Mouse (Mus musculus) CH12.LX (cell line): Measurements from ENCODE around the gene Cep295.

Experiments used
- KAT2A ChIP-seq: IDR thresholded peaks from 2 replicates; pipeline ENCODE4 v1.6.1; 2012; ENCODE audit warnings: low read length, improper control_type of control experiment, inconsistent platforms; ENCODE audit not compliant: insufficient replicate concordance
- MAFK ChIP-seq: IDR thresholded peaks from 2 replicates; pipeline ENCODE4 v1.6.1; 2011; ENCODE audit warnings: low read length, improper control_type of control experiment; ENCODE audit not compliant: insufficient replicate concordance
- MEF2A ChIP-seq: IDR thresholded peaks from 2 replicates; pipeline ENCODE4 v1.6.1; 2014; ENCODE audit warnings: low read depth, mild to moderate bottlenecking, inconsistent platforms, low read length, improper control_type of control experiment, borderline replicate concordance
- POLR2A ChIP-seq: IDR thresholded peaks from 2 replicates; pipeline ENCODE4 v1.6.1; 2011; ENCODE audit warnings: low read depth, mild to moderate bottlenecking, improper control_type of control experiment, low read length

- TF ChIP-seq MAFK, result no peak
- TF ChIP-seq KAT2A, result no peak
- no peak for TF ChIP-seq MEF2A
- TF ChIP-seq POLR2A, result no peak
Observed at GRCm38 (mm10) chr9:15285443-15285842, 72.1 kb downstream of the Cep295 start.
